Mouse (Mus musculus): ENCODE measurements around the gene Mlana.

Mlana gene

GRCm38 (mm10) chr19:29675562-29676078 lies 22.0 kb upstream of the Mlana start:
- no peak for DNase-seq (ENCODE audit: low read depth, low spot score)

GRCm38 (mm10) chr19:29676479-29677193 lies 21.0 kb upstream of the Mlana start:
- no peak for DNase-seq (ENCODE audit: low read depth, low spot score)

- no peak for DNase-seq (ENCODE audit: low read depth, low spot score)
Observed at GRCm38 (mm10) chr19:29678181-29678778, 19.3 kb upstream of the Mlana start.

GRCm38 (mm10) chr19:29680182-29681152 lies 17.2 kb upstream of the Mlana start:
- DNase-seq (ENCODE audit: low read depth, low spot score), result no peak

- DNase-seq (ENCODE audit: low read depth, low spot score), result peak; percentile 34
Observed at GRCm38 (mm10) chr19:29683844-29684540, 13.6 kb upstream of the Mlana start.

- DNase-seq (ENCODE audit: low read depth, low spot score), result no peak
Observed at GRCm38 (mm10) chr19:29695071-29695470, 2.6 kb upstream of the Mlana start.

- DNase-seq (ENCODE audit: low read depth, low spot score), result no peak
Observed at GRCm38 (mm10) chr19:29696309-29696708, 1.3 kb upstream of the Mlana start.

GRCm38 (mm10) chr19:29696840-29697239 lies 784 bp upstream of the Mlana start:
- no peak for DNase-seq (ENCODE audit: low read depth, low spot score)

GRCm38 (mm10) chr19:29701707-29702106 lies 4.1 kb downstream of the Mlana start:
- no peak for DNase-seq (ENCODE audit: low read depth, low spot score)

- no peak for DNase-seq (ENCODE audit: low read depth, low spot score)
Observed at GRCm38 (mm10) chr19:29704436-29704835, 6.8 kb downstream of the Mlana start.

GRCm38 (mm10) chr19:29707314-29707898 lies 9.8 kb downstream of the Mlana start:
- DNase-seq (ENCODE audit: low read depth, low spot score), result no peak

- DNase-seq (ENCODE audit: low read depth, low spot score), result no peak
Observed at GRCm38 (mm10) chr19:29708003-29708402, 10.4 kb downstream of the Mlana start.

GRCm38 (mm10) chr19:29708461-29708860 lies 10.8 kb downstream of the Mlana start:
- no peak for DNase-seq (ENCODE audit: low read depth, low spot score)

GRCm38 (mm10) chr19:29709461-29709860 lies 11.8 kb downstream of the Mlana start:
- no peak for DNase-seq (ENCODE audit: low read depth, low spot score)

GRCm38 (mm10) chr19:29713451-29713850 lies 15.8 kb downstream of the Mlana start:
- DNase-seq (ENCODE audit: low read depth, low spot score), result no peak

- no peak for DNase-seq (ENCODE audit: low read depth, low spot score)
Observed at GRCm38 (mm10) chr19:29717854-29718253, 20.2 kb downstream of the Mlana start.

GRCm38 (mm10) chr19:29718476-29718875 lies 20.9 kb downstream of the Mlana start:
- DNase-seq (ENCODE audit: low read depth, low spot score), result no peak

- DNase-seq (ENCODE audit: low read depth, low spot score), result no peak
Observed at GRCm38 (mm10) chr19:29735421-29735820, 37.8 kb downstream of the Mlana start.

- no peak for DNase-seq (ENCODE audit: low read depth, low spot score)
Observed at GRCm38 (mm10) chr19:29739608-29740007, 42.0 kb downstream of the Mlana start.

GRCm38 (mm10) chr19:29740661-29741060 lies 43.0 kb downstream of the Mlana start:
- no peak for DNase-seq (ENCODE audit: low read depth, low spot score)

GRCm38 (mm10) chr19:29743531-29743930 lies 45.9 kb downstream of the Mlana start:
- DNase-seq (ENCODE audit: low read depth, low spot score), result no peak

All from brain, embryonic 18.5 days (tissue).